Mouse (Mus musculus) embryonic facial prominence, embryonic 11.5 days (tissue): ENCODE data around the gene Mrps25. TPM values are rescaled to one million over a fixed set of nuclear protein-coding genes. Genes with fewer than 3 reads are reported as not detected.

Experiments
- polyA plus RNA-seq: library from polyadenylated mRNA; unstranded; fragments of >200 nt; fragmentation: Nextera tagmentation; extraction: Ambion mirVana; gene quantifications from 2 replicates; pipeline ENCODE4 v1.2.1, GENCODE M21; 2014

Mrps25 gene
- polyA plus RNA-seq, 1 experiment from 2014 or later: 97.6 TPM

Other genes starting within 250 kb of the Mrps25 start
- 3.8 and 4.8 TPM in 2 replicates for gene Fgd5, start 205.2 kb downstream of the Mrps25 start, polyA plus RNA-seq
- 16.2 and 18.5 TPM in 2 replicates for gene Nr2c2, start 92.6 kb downstream of the Mrps25 start, polyA plus RNA-seq
- gene Rbsn, start 30.9 kb upstream of the Mrps25 start, polyA plus RNA-seq: 15.9 and 16.9 TPM in 2 replicates
- 0.56 and 1.9 TPM in 2 replicates for gene Trh, start 60.6 kb upstream of the Mrps25 start, polyA plus RNA-seq